Mouse (Mus musculus) megakaryocyte, embryonic 14.5 days (primary cell): ENCODE results near the gene Chtop. TPM values are rescaled to one million over a fixed set of nuclear protein-coding genes. Genes with fewer than 3 reads are reported as not detected.
A peak's percentile ranks its signal among the peaks of the same experiment; 100 is the strongest.

Source experiments
- H3K27me3 ChIP-seq: replicated peaks from 2 replicates; pipeline ENCODE3; 2012; ENCODE audit warnings: inconsistent platforms
- H3K36me3 ChIP-seq: replicated peaks from 2 replicates; pipeline ENCODE3; 2012; ENCODE audit warnings: low read length, inconsistent platforms, mixed read lengths
- H3K4me1 ChIP-seq: 2 replicates; pipeline ENCODE4 v1.6.1; 2012; ENCODE audit warnings: inconsistent platforms
- H3K4me3 ChIP-seq: replicated peaks from 2 replicates; pipeline ENCODE3; 2012; ENCODE audit warnings: moderate library complexity, mild to moderate bottlenecking, inconsistent platforms
- H3K9me3 ChIP-seq: 2 replicates; pipeline ENCODE4 v1.6.1; 2012; ENCODE audit warnings: inconsistent platforms
- FLI1 ChIP-seq: IDR thresholded peaks from 2 replicates; pipeline ENCODE4 v1.6.1; 2012; ENCODE audit warnings: low read length, inconsistent platforms, mixed read lengths
- GATA1 ChIP-seq: IDR thresholded peaks from 3 replicates; pipeline ENCODE4 v1.6.1; 2012; ENCODE audit warnings: mixed read lengths, low read length, inconsistent platforms, borderline replicate concordance
- polyA plus RNA-seq: library from polyadenylated mRNA; stranded (reverse); fragments of >175 nt; gene quantifications from 2 replicates; pipeline ENCODE4 v1.2.3, GENCODE M21; 2012; ENCODE audit warnings: low replicate concordance; ENCODE audit not compliant: insufficient read depth

Gene Chtop
- polyA plus RNA-seq, result 33.3 and 68.8 TPM in 2 replicates

DNA sequence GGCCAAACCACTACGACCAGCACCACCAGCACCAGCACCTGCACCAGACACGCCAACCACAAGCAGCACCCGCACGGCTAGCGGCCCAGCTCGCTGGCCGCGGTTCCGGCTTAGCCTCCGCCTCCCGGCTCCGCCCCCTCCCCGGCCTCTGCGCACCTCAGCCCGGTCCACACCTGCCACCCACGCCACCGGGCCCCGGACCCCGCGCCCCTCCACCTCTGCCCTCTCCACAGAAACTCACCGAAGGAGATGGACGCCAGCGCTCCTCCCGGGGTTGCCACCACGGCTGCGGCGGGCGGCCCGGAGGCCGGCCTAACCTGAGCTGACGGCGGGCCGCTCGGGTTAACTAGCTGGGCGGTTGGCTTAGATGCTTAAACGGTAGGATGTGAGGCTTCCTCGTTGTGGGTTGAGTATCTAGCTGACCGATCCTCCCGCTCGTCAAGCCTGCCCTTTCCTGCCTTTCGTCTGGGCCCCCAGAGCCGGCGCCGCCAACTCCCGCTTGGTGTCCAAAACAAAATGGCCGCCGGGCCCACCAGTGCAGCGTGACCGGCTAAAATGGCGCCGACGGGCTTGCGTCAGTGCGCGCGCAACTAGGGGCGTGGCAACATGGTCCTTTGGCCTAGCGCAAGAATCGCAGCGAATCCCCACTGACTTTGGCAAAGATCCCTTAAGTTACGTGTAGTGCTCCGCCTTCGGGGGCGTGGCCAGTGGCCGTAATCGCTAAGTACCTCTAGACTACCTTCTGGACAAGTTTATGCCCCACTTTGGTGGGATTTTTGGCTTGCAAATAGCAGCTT is at the start of gene Chtop:
Gene Chtop (minus strand): TSS at position 549 of the 797 bp plus-strand sequence.
- peaks cover 66% of the 10 kb centered on the region for H3K4me1 ChIP-seq
- no peaks in the 10 kb centered on the region for H3K27me3 ChIP-seq
- no peaks in the 10 kb centered on the region for H3K9me3 ChIP-seq
- H3K36me3 ChIP-seq, result peaks cover 54% of the 10 kb centered on the region
- TF ChIP-seq GATA1, result no peak
- no peak for TF ChIP-seq FLI1
- peak within 1 kb of the TSS; percentile 98 for H3K4me3 ChIP-seq

DNA sequence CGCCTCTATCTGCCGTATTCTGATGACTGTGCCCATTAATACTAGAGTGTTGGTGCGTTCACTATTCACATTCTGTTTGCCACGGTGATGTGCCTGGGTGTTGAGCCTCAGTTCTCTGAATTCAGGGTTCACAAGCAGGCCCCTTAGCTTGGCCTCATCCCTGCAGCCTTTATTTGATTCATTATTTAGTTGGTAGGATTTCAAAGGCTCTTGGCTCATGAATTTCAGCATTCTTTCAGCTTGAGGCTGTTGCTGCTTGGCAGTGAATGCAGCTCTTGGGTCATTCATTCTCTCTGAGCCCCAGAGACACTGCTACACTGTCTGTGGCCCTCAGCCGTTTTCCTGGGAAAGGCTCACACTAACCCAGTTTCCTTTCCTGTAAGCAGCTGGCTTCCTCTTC is 46.7 kb upstream of the Chtop start:
- TF ChIP-seq GATA1 (no peak), FLI1 (no peak)
- Histone ChIP-seq H3K27me3 (peaks cover 14% of the 10 kb centered on the region), H3K4me1 (no peaks in the 10 kb centered on the region), H3K9me3 (peaks cover 3% of the 10 kb centered on the region; the same call in 1 of the 2 replicates), H3K4me3 (no peak overlapping the region), H3K36me3 (no peaks in the 10 kb centered on the region)

GRCm38 (mm10) chr3:90552231-90552630 is 42.9 kb upstream of the Chtop start:
- TF ChIP-seq GATA1, result no peak
- TF ChIP-seq FLI1, result no peak
- Histone ChIP-seq H3K9me3 (no peaks in the 10 kb centered on the region), H3K4me3 (no peak overlapping the region), H3K4me1 (no peaks in the 10 kb centered on the region), H3K27me3 (peaks cover 11% of the 10 kb centered on the region), H3K36me3 (no peaks in the 10 kb centered on the region)

DNA sequence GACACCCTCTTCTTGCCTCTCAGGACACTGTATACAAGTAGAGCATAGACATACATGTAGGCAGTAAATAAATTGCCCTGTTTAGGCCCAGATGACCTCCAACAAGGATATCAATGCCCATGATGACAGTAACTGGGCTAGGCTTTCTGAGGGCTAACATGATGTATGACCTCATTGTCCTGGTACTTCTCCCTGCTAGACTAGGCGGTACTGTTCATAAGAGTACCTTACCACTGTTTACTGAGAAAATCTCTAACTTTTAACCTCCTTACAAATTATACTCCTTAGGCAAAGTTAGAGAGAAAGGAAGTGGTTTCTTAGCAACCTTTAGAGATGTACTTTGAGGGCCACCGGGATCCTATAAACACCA is 41.1 kb upstream of the Chtop start:
- Histone ChIP-seq H3K9me3 (no peaks in the 10 kb centered on the region), H3K27me3 (peaks cover 6% of the 10 kb centered on the region), H3K4me1 (no peaks in the 10 kb centered on the region), H3K4me3 (no peak overlapping the region), H3K36me3 (no peaks in the 10 kb centered on the region)
- no peak for TF ChIP-seq FLI1
- no peak for TF ChIP-seq GATA1

GRCm38 (mm10) chr3:90549676-90550420 is 40.5 kb upstream of the Chtop start:
- Histone ChIP-seq H3K4me3 (no peak overlapping the region), H3K36me3 (no peaks in the 10 kb centered on the region), H3K27me3 (peaks cover 10% of the 10 kb centered on the region), H3K4me1 (no peaks in the 10 kb centered on the region), H3K9me3 (no peaks in the 10 kb centered on the region)
- no peak for TF ChIP-seq GATA1
- TF ChIP-seq FLI1, result no peak

GRCm38 (mm10) chr3:90540904-90541303 is 31.6 kb upstream of the Chtop start:
- H3K4me1 ChIP-seq, result no peaks in the 10 kb centered on the region
- peaks cover 51% of the 10 kb centered on the region for H3K27me3 ChIP-seq
- no peaks in the 10 kb centered on the region for H3K36me3 ChIP-seq
- no peaks in the 10 kb centered on the region for H3K9me3 ChIP-seq
- TF ChIP-seq GATA1 (no peak), FLI1 (no peak)
- H3K4me3 ChIP-seq, result no peak overlapping the region

GRCm38 (mm10) chr3:90537905-90538296 is 28.6 kb upstream of the Chtop start:
- TF ChIP-seq GATA1 (no peak), FLI1 (no peak)
- Histone ChIP-seq H3K27me3 (peaks cover 50% of the 10 kb centered on the region), H3K4me3 (no peak overlapping the region), H3K4me1 (no peaks in the 10 kb centered on the region), H3K9me3 (no peaks in the 10 kb centered on the region), H3K36me3 (no peaks in the 10 kb centered on the region)

DNA sequence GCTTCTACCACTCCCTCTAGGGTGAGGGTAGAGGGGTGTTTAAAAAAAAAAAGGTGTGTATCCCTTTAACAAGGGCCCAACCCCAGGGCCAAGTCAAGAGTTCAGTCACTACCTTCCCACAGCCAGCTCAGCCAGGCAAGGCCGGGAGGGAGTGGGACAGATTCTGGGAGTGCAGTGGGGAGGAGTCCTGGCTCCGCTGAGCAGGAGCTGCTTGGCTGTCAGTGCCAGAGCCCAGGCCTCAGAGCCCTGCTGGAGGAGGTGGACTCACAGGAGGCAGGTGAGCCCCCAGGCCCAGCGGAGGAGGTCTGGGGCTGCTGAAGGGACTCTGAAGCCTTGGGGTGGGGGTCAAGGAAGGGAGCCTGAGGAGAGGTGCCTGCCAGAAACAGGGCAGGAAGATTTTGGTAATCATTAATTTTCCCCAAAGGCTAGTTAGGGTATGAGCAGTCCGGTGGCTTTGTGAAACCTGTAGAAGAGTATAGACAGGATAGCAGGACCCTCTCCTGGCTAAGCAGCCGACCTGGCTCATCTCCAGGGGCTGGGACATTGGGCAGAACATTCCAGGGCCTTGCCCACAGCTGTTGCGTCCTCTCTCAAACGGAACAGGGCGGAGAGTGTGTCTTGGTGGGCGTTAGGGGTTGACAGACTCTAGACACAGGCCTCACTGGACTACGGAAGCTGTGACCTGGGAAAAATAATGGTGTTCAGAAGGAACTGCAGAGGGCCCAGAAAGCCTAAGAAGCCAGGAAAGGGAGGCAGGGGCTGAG is 28.0 kb upstream of the Chtop start, which contains the start of gene S100a16:
Gene S100a16 (plus strand): TSS at position 114 of the 764 bp plus-strand sequence.
- Histone ChIP-seq H3K36me3 (no peaks in the 10 kb centered on the region), H3K4me3 (no peak within 1 kb of the TSS), H3K9me3 (no peaks in the 10 kb centered on the region), H3K27me3 (peaks cover 45% of the 10 kb centered on the region), H3K4me1 (no peaks in the 10 kb centered on the region)
- TF ChIP-seq GATA1, result no peak
- no peak for TF ChIP-seq FLI1

GRCm38 (mm10) chr3:90535446-90535845 is 26.1 kb upstream of the Chtop start:
- TF ChIP-seq FLI1 (no peak), GATA1 (no peak)
- Histone ChIP-seq H3K27me3 (peaks cover 28% of the 10 kb centered on the region), H3K4me3 (no peak overlapping the region), H3K4me1 (no peaks in the 10 kb centered on the region), H3K36me3 (no peaks in the 10 kb centered on the region), H3K9me3 (no peaks in the 10 kb centered on the region)
